Mouse (Mus musculus) liver, postnatal 0 days (tissue): ENCODE measurements around the gene Tmem91. TPM values are rescaled to one million over a fixed set of nuclear protein-coding genes. Genes with fewer than 3 reads are reported as not detected.

ENCODE experiments used
- ATAC-seq: fragments of 200-750 bp; cut with Nextera tagmentation; 2 replicates; pipeline ENCODE4 v1.8.0; 2017; ENCODE audit warnings: mild to moderate bottlenecking, moderate library complexity
- DNase-seq: peaks from one replicate; pipeline ENCODE4 v3.0.0-alpha.2; 2016
- H3K27ac ChIP-seq: fragments of 300-500 bp; sonication (generic); 2 replicates; pipeline ENCODE4 v1.5.1; 2014; ENCODE audit warnings: antibody characterized with exemption, moderate library complexity, mild to moderate bottlenecking, low read depth
- H3K27me3 ChIP-seq: fragments of 300-500 bp; sonication (generic); 2 replicates; pipeline ENCODE4 v1.6.1; 2014; ENCODE audit warnings: low read length, control low read depth, mixed read lengths; ENCODE audit not compliant: insufficient read depth
- H3K36me3 ChIP-seq: fragments of 300-500 bp; sonication (generic); replicated peaks from 2 replicates; pipeline ENCODE4 v1.6.1; 2014; ENCODE audit warnings: mild to moderate bottlenecking, control low read depth, low read length, moderate library complexity, mixed read lengths; ENCODE audit not compliant: insufficient read depth
- H3K4me1 ChIP-seq: fragments of 300-500 bp; sonication (generic); 2 replicates; pipeline ENCODE4 v1.6.1; 2014; ENCODE audit warnings: antibody characterized with exemption, mild to moderate bottlenecking, control low read depth; ENCODE audit not compliant: insufficient read depth
- H3K4me2 ChIP-seq: fragments of 300-500 bp; sonication (generic); 2 replicates; pipeline ENCODE4 v1.6.1; 2014; ENCODE audit warnings: low read depth, mild to moderate bottlenecking, low read length, moderate library complexity, mixed read lengths
- H3K4me3 ChIP-seq: fragments of 300-500 bp; sonication (generic); 2 replicates; pipeline ENCODE4 v1.5.1; 2014; ENCODE audit warnings: low read depth, low read length
- H3K9ac ChIP-seq: fragments of 300-500 bp; sonication (generic); replicated peaks from 2 replicates; pipeline ENCODE4 v1.6.1; 2014; ENCODE audit warnings: mild to moderate bottlenecking, moderate library complexity
- H3K9me3 ChIP-seq: fragments of 300-500 bp; sonication (generic); 2 replicates; pipeline ENCODE4 v1.6.1; 2016; ENCODE audit warnings: mild to moderate bottlenecking, control low read depth, low read length, mixed read lengths
- CTCF ChIP-seq: sonication (generic); IDR thresholded peaks from 2 replicates; pipeline ENCODE4 v1.5.1; 2016; ENCODE audit warnings: antibody characterized with exemption, low read depth
- EP300 ChIP-seq: IDR thresholded peaks from 2 replicates; pipeline ENCODE4 v1.6.1; 2016; ENCODE audit warnings: antibody characterized with exemption, low read depth, mild to moderate bottlenecking
- WGBS: fragments of 180-500 bp; shearing (Covaris S2); extraction: QIAGEN DNeasy Blood & Tissue Kit; methylation state at CpG from one replicate; pipeline ENCODE4 v1.1.7; 2014; ENCODE audit not compliant: insufficient replicate concordance; 5-methylcytosine and 5-hydroxymethylcytosine counted together
- polyA plus RNA-seq: library from polyadenylated mRNA; unstranded; fragments of >200 nt; fragmentation: Nextera tagmentation; extraction: Ambion mirVana; gene quantifications from 2 replicates; pipeline ENCODE4 v1.2.1, GENCODE M21; 2015

Tmem91 gene
- polyA plus RNA-seq, 1 experiment from 2014 or later = 0.76 TPM

GRCm38 (mm10) chr7:25677013-25677412 lies 2.0 kb upstream of the Tmem91 start:
- ATAC-seq (no peak), DNase-seq (no peak)
- no peak overlapping the region for H3K4me3 ChIP-seq
- peaks cover 9% of the 10 kb centered on the region for H3K27me3 ChIP-seq
- 87% methylated on average over 7 of the region's 7 CpGs for WGBS
- H3K9me3 ChIP-seq = no peaks in the 10 kb centered on the region
- no peak overlapping the region for H3K27ac ChIP-seq
- no peak overlapping the region for H3K4me2 ChIP-seq
- H3K9ac ChIP-seq = no peak overlapping the region
- no peaks in the 10 kb centered on the region for H3K36me3 ChIP-seq
- no peak for TF ChIP-seq CTCF
- no peak for TF ChIP-seq EP300
- peaks cover 27% of the 10 kb centered on the region for H3K4me1 ChIP-seq

GRCm38 (mm10) chr7:25676085-25676781 lies 1.3 kb upstream of the Tmem91 start:
- no peak overlapping the region for H3K27ac ChIP-seq
- peaks cover 9% of the 10 kb centered on the region for H3K27me3 ChIP-seq
- 75% methylated on average over 15 of the region's 15 CpGs for WGBS
- no peak for DNase-seq
- TF ChIP-seq EP300 (no peak), CTCF (no peak)
- no peak overlapping the region for H3K4me3 ChIP-seq
- no peak overlapping the region for H3K4me2 ChIP-seq
- peaks cover 21% of the 10 kb centered on the region for H3K4me1 ChIP-seq
- no peaks in the 10 kb centered on the region for H3K9me3 ChIP-seq
- H3K9ac ChIP-seq = no peak overlapping the region
- H3K36me3 ChIP-seq = no peaks in the 10 kb centered on the region
- ATAC-seq = no peak

GRCm38 (mm10) chr7:25675405-25675804 lies 439 bp upstream of the Tmem91 start:
- H3K4me2 ChIP-seq = 0 out of 2 replicates have a peak overlapping the region, but pooled peaks have one; percentile 72
- WGBS = 56% methylated on average over 6 of the region's 6 CpGs
- TF ChIP-seq CTCF (no peak), EP300 (no peak)

GRCm38 (mm10) chr7:25674297-25674696 lies 669 bp downstream of the Tmem91 start:
- ATAC-seq (no peak), DNase-seq (no peak)
- no peaks in the 10 kb centered on the region for H3K9me3 ChIP-seq
- H3K4me1 ChIP-seq = peaks cover 11% of the 10 kb centered on the region
- no peaks in the 10 kb centered on the region; the same call in 1 of the 2 replicates for H3K36me3 ChIP-seq
- H3K4me2 ChIP-seq = peak overlapping the region; percentile 72
- 15% methylated on average over 9 of the region's 9 CpGs for WGBS
- TF ChIP-seq CTCF (no peak), EP300 (no peak)
- H3K27ac ChIP-seq = no peak overlapping the region
- H3K9ac ChIP-seq = no peak overlapping the region
- no peak overlapping the region for H3K4me3 ChIP-seq
- H3K27me3 ChIP-seq = peaks cover 9% of the 10 kb centered on the region

More at GRCm38 (mm10) chr7:25675405-25675804, 439 bp upstream of the Tmem91 start:
- DNase-seq (no peak), ATAC-seq (no peak)
- no peak overlapping the region for H3K4me3 ChIP-seq
- no peak overlapping the region for H3K27ac ChIP-seq
- no peaks in the 10 kb centered on the region for H3K9me3 ChIP-seq
- peaks cover 18% of the 10 kb centered on the region for H3K4me1 ChIP-seq
- H3K27me3 ChIP-seq = peaks cover 9% of the 10 kb centered on the region
- H3K36me3 ChIP-seq = no peaks in the 10 kb centered on the region
- H3K9ac ChIP-seq = no peak overlapping the region

GRCm38 (mm10) chr7:25672442-25672841 lies 2.5 kb downstream of the Tmem91 start:
- Histone ChIP-seq H3K4me1 (peaks cover 7% of the 10 kb centered on the region; the same call in 1 of the 2 replicates), H3K27me3 (peaks cover 9% of the 10 kb centered on the region), H3K27ac (no peak overlapping the region), H3K4me3 (no peak overlapping the region), H3K9ac (no peak overlapping the region), H3K4me2 (no peak overlapping the region), H3K9me3 (no peaks in the 10 kb centered on the region), H3K36me3 (peaks cover 11% of the 10 kb centered on the region)
- TF ChIP-seq CTCF (peak; percentile 51), EP300 (no peak)
- WGBS = 52% methylated on average over 4 of the region's 4 CpGs
- DNase-seq (no peak), ATAC-seq (no peak)

GRCm38 (mm10) chr7:25671686-25672085 lies 3.3 kb downstream of the Tmem91 start:
- H3K27me3 ChIP-seq = peaks cover 9% of the 10 kb centered on the region
- H3K4me3 ChIP-seq = no peak overlapping the region
- peaks cover 16% of the 10 kb centered on the region for H3K36me3 ChIP-seq
- H3K4me2 ChIP-seq = no peak overlapping the region
- no peak for TF ChIP-seq EP300
- TF ChIP-seq CTCF = no peak
- ATAC-seq (no peak), DNase-seq (no peak)
- H3K9me3 ChIP-seq = no peaks in the 10 kb centered on the region
- WGBS = 74% methylated on average over 2 of the region's 2 CpGs
- H3K27ac ChIP-seq = no peak overlapping the region
- no peak overlapping the region for H3K9ac ChIP-seq
- peaks cover 7% of the 10 kb centered on the region; the same call in 1 of the 2 replicates for H3K4me1 ChIP-seq

- Histone ChIP-seq H3K4me1 (peaks cover 6% of the 10 kb centered on the region; the same call in 1 of the 2 replicates), H3K4me3 (no peak overlapping the region), H3K27me3 (peaks cover 3% of the 10 kb centered on the region; the same call in 1 of the 2 replicates), H3K36me3 (peaks cover 27% of the 10 kb centered on the region), H3K4me2 (no peak overlapping the region), H3K9me3 (no peaks in the 10 kb centered on the region), H3K27ac (no peak overlapping the region), H3K9ac (no peak overlapping the region)
- ATAC-seq = no peak
- WGBS = 81% methylated on average over 4 of the region's 4 CpGs
- TF ChIP-seq CTCF = no peak
- no peak for TF ChIP-seq EP300
- DNase-seq = no peak
Measured at GRCm38 (mm10) chr7:25670096-25670495, 4.9 kb downstream of the Tmem91 start.
